Mouse (Mus musculus) adrenal gland, postnatal 10 days (tissue): ENCODE results near the gene Sugp2. TPM values are rescaled to one million over a fixed set of nuclear protein-coding genes. Genes with fewer than 3 reads are reported as not detected.

ENCODE experiments used
- DNase-seq: peaks from one replicate; pipeline ENCODE4 v3.0.0; 2021; ENCODE audit warnings: mixed read lengths
- total RNA-seq, 2 experiments: library from RNA; stranded (reverse); gene quantifications; 2 replicates each; pipeline ENCODE4 v1.2.3; 2021

The Sugp2 gene
- total RNA-seq, 2 experiments from 2014 or later: 28.9 to 48.5 TPM

DNA sequence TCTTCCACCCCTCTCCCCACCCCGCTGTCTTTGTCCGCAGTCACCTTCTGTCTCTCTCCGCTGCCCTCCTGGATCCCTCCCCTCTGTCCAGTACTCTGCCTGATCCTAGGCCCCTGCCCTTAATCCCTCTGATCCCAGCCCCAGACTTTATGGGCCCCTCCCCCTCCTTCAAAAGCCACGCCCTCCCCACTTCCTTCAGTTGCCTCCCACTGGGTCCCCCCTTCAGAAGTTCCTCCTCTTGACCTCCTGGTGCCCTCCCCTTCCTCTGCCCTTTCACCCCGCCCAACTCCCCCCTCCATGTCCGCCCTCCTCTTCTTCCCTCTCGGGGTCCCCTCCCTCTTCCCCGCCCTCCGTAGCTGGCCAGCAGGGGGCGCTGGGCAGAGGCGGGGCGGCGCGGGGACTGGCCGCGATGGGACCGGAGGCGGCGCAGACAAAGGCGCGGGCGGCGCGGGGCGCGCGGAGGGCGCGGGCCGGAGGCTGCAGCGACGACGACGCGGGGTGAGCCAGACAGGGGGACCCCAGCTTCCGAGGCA, 48.6 kb downstream of the Sugp2 start, which contains the start of gene Homer3:
Gene Homer3 (plus strand): TSS at position 225 of the 533 bp plus-strand sequence.
- DNase-seq: peak; percentile 94

DNA sequence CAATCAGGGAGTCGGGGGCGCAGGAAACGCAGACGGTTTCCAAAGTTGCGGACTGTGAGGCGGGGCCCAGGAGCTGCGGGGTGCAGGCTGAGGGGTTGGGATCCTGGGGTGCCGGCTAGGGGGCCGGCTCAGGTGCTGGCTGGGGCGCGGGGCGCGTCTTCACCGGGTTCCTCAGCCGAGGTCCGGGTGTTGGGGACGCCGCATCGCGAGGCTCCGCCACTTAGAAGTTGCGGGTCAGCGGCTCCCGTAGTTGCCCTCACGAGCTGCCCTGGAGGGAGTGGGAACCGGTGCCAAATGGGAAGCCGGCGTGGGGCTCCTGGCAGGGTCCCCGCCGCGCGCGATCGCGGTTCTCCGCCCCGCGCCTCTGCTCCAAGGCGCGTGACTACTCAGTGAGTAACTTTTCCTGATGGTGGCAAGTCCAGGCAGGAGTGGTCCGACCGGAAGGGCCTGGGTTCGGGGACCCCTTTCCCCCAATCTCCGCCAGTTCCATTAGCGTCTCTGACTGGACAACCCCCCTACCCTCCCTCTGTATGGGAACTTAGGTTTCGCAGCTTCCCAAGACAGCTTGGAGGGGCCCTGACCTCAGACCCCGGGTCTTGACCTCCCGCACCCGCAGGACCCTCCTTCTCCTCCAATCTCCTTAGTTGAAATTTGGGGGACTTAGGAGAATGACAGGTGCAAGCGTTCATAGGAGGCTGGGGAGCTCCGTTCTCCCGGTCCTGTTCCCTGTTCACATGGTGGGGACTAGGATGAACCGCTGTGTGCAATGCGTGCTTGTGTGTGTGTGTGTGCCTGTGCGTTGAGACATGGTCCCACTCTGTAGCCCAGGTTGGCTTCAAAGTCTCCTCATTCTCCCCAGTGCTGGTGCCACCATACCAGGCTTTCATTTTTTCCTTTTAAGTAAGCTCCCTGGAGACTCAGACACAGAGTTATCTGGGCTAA, 49.4 kb downstream of the Sugp2 start:
- peak; percentile 63 for DNase-seq

DNA sequence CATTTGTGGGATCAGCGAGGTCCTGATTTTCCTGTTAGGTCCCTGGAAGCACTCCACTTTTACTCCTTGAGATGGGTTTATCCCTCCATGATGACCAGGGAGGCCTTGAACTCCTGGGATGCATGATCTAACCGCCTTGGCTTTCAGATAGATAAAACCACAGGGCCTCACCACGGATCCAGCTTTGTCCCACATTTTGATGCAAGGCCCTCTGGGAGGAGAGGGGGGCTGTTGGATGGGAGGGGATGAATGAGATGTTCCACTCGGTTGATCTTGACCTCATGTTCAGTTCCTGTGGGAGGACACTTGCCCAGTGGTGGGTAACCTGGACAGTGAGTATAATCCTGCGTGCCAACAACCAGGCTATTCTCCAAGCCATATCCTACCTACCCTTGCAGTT, 50.4 kb downstream of the Sugp2 start:
- no peak for DNase-seq

GRCm38 (mm10) chr8:70285304-70285703, 51.3 kb downstream of the Sugp2 start:
- no peak for DNase-seq

DNA sequence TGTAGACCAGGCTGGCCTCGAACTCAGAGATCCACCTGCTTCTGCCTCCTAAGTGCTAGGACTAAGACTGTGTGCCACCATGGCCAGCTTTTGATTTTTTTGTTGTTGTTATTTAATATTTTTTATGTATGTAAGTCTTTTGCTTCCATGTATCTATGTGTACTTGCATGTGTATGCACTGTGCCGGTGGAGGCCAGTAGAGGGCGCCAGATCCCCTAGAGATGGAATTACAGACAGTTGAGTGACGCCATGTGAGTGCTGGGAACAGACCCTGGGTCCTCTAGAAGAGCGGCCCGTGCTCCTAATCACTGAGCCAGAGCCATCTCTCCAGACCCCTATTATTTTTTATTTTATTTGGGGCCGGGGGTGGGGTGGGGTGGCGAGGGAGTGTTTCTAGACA, 52.7 kb downstream of the Sugp2 start:
- no peak for DNase-seq

DNA sequence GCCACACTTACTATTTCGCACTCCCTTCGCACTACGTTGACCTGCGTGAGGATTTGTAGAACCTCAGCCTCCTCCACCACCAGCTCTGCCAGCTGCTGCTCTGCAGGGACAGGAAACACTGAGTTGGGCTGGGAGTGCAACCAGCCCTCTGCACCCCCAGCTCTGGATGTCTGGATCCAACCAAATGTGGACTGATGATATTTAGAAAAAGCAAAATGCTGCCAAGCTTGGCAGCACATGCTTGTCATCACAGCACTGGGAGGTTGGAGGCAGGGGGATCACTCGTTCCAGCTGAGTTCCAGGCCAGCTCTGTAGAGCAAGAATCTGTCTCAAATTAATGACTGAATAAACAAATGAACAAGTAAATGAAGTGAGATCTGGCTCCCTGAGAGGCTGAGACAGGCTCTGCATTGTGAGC, 60.0 kb downstream of the Sugp2 start:
- no peak for DNase-seq

- no peak for DNase-seq
Observed at GRCm38 (mm10) chr8:70300881-70301280, 66.9 kb downstream of the Sugp2 start.

GRCm38 (mm10) chr8:70302358-70302890, 68.4 kb downstream of the Sugp2 start, which contains the start of the genes Ddx49 and Cope:
Ddx49 (minus strand) TSS chr8:70302489.
Cope (plus strand) TSS chr8:70302518.
- DNase-seq: peak; percentile 96

GRCm38 (mm10) chr8:70302901-70303300, 68.9 kb downstream of the Sugp2 start:
- DNase-seq: no peak

- DNase-seq: peak; percentile 49
Observed at GRCm38 (mm10) chr8:70309311-70309710, 75.3 kb downstream of the Sugp2 start.

DNA sequence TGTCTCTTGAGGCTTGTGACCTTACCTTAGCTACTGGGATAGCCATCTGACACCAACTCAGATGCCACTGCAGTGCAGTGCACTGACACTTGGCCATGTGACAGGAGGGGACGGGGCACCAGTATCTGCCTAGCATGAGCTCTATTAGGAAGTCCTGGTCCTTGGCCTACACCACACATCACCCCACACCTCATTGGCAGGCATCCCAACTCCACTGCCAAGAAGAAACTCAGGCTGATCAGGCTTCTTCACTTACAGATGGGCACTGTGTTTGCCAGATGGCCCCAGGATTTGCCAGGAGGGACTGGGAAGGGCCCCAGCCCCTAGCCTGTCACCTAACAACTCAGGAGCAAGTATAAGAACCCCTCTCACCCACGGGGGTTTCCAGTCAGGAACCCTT, 79.4 kb downstream of the Sugp2 start:
- DNase-seq: peak; percentile 65

GRCm38 (mm10) chr8:70315624-70316510, 81.8 kb downstream of the Sugp2 start, which contains the start of gene Cers1:
Cers1 (plus strand) TSS chr8:70315775.
- DNase-seq: peak; percentile 78

- DNase-seq: peak; percentile 66
Observed at GRCm38 (mm10) chr8:70316511-70317504, 82.8 kb downstream of the Sugp2 start.

DNA sequence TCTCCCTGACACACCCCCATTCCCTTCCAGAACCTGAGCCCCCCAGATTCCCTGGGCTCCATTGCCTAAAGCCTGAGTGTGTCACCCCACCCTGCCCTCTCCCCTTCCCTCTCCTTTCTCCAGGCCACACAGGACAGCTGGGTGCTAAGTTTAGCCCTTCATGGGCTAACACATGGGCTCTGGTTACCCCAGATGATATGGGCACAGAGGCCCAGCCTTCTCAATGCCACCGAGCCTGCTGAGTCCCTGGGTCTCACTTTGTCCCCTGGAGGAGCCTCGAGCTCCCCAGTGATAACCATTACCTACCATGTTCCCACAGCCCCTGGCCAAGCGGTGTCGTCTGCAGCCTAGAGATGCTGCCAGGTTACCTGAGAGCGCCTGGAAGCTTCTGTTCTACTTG, 83.8 kb downstream of the Sugp2 start:
- DNase-seq: no peak

- no peak for DNase-seq
Observed at GRCm38 (mm10) chr8:70323716-70324115, 89.7 kb downstream of the Sugp2 start.

DNA sequence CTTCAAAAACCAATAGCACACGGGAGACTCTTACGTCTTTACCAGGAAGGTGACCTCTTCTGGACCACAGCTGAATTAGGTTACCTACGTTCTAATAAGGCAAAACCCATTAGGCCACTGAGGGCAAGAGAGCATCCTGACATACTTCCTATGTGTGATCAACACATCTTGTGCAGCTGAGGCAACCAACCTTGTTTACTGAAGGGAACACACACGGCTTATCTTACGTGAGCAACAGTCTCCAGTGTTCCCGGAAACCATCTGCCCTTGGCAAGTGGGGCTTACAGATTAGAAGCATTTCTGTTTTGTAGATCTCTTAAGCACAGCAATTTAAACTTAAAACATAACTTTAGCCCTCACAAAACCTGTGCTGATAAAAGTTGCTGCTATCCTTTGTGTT, 93.5 kb downstream of the Sugp2 start:
- no peak for DNase-seq

DNA sequence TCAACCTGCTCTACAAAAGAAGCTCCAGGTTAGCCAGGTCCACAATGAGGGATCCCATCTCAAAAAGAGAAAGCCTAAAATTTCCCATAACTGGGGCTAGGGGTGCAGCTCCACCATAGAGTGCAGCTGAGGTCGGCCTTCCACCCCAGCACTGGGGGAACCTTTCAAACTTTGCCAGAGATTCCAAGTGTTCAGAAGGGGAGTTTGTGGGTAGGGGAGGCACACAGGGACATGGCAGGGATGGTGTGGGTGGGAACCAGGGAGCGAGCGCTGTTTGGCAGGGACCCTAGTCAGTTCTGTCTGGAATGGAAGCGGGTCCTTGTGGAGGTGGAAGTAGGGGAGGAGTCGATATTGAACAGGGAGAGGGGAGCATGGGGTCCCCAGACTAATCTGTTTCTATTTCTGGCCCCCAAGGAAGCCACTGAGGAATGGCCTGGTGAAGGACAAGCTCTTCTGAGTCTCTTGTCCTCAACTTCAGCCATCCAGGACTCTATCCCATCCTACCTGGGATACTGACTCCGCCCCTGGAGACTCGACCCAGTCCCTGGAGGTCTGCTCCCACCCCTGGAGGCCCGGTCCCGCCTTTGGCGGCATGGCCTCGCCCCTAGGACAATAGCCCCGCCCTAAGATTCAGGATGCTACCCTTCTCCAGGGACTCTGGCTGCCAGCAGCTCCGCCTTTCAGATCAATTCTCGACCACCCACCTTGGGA, 95.3 kb downstream of the Sugp2 start, which contains the start of gene Gdf1:
Gene Gdf1 (plus strand): TSS at position 694 of the 711 bp plus-strand sequence.
- DNase-seq: no peak
